Comparison of ENCODE assay signal across 9 mouse cellular contexts in genomic region chr14:31272164-31272563, GRCm38 (mm10). TPM values are rescaled to one million over a fixed set of nuclear protein-coding genes. Genes with fewer than 3 reads are reported as not detected.
DNase-seq lines count a peak whose midpoint lies in the region; ATAC-seq and TF ChIP-seq lines count a peak whose summit lies in the region.
"Had no signal": no experiment of that assay in that cellular context is flagged by ENCODE, and none has a peak within 500 bp of the region (broad histone marks: within the 10 kb centered on the region; RNA-seq: fewer than 3 reads in every experiment).

No protein-coding gene starts in this region.

- no peak overlapping the region for H3K4me2 ChIP-seq in hindbrain, postnatal 0 days (ENCODE audit: low read depth, low read length)
- H3K4me2 ChIP-seq in midbrain, postnatal 0 days (ENCODE audit: low read depth, low read length, poor library complexity, severe bottlenecking) = no peak overlapping the region
- H3K4me2 ChIP-seq: midbrain, embryonic 12.5 days had no signal

- TF ChIP-seq CTCF in heart, adult 2 months (IDR thresholded peaks at IDR 0.05) = peak; percentile 93
- TF ChIP-seq CTCF in hindbrain, postnatal 0 days (IDR thresholded peaks at IDR 0.05; ENCODE audit: low read depth) = peak; percentile 93
- TF ChIP-seq CTCF in midbrain, postnatal 0 days (IDR thresholded peaks at IDR 0.05) = peak; percentile 90

- intact Hi-C loops in heart, adult 2 months (cut with DNase I) = loop anchor here (1.0 to 5.0 kb wide), 2 partner anchors 55 to 200 kb away; no protein-coding TSS in a partner anchor
- intact Hi-C loops in left cerebral cortex, postnatal 10 days (cut with DNase I) = loop anchor here (2.0 to 5.0 kb wide), 2 partner anchors 51 to 200 kb away; partner anchors contain the start of gene Dnah1

- H3K4me3 ChIP-seq in heart, adult 2 months = no peak overlapping the region
- H3K4me3 ChIP-seq in heart, embryonic 10.5 days = no peak overlapping the region
- no peak overlapping the region for H3K4me3 ChIP-seq in hindbrain, postnatal 0 days (ENCODE audit: low read length)
- H3K4me3 ChIP-seq in midbrain, postnatal 0 days (ENCODE audit: low read depth, low read length) = no peak overlapping the region
- H3K4me3 ChIP-seq: midbrain, embryonic 12.5 days had no signal

- peak; percentile 69 to 80 for DNase-seq in heart, adult 2 months
- no peak for DNase-seq in heart, embryonic 10.5 days (ENCODE audit: low spot score)
- DNase-seq in adrenal gland, postnatal 25 days = peak; percentile 82
- peak; percentile 76 for DNase-seq in embryo, embryonic 9.5 days (ENCODE audit: extremely low spot score)
- peak; percentile 83 for DNase-seq in hindbrain, postnatal 0 days (ENCODE audit: low spot score)
- peak; percentile 62 to 82 for DNase-seq in left cerebral cortex, postnatal 10 days (ENCODE audit: extremely low spot score in 1 of 2, low spot score in 2 of 2)
- peak; percentile 77 for DNase-seq in midbrain, postnatal 0 days (ENCODE audit: low spot score)
- DNase-seq in spleen, postnatal 36 days (ENCODE audit: low spot score in 2 of 2) = peak; percentile 54 to 69

- no peaks in the 10 kb centered on the region for H3K4me1 ChIP-seq in heart, adult 2 months (ENCODE audit: control insufficient read depth, insufficient read depth, low read length)
- peaks cover 13% of the 10 kb centered on the region for H3K4me1 ChIP-seq in heart, embryonic 10.5 days
- peaks cover 25% of the 10 kb centered on the region for H3K4me1 ChIP-seq in hindbrain, postnatal 0 days (ENCODE audit: insufficient read depth, low read length)
- H3K4me1 ChIP-seq in midbrain, postnatal 0 days (ENCODE audit: insufficient read depth, low read length) = peaks cover 21% of the 10 kb centered on the region; the same call in 1 of the 2 replicates

- TF ChIP-seq POLR2A in heart, adult 2 months (IDR thresholded peaks at IDR 0.05; ENCODE audit: insufficient read depth, low read depth, low read length) = no peak

- 0 out of 2 replicates have a peak, but pooled peaks have one; percentile 41 for ATAC-seq in hindbrain, postnatal 0 days
- ATAC-seq in midbrain, postnatal 0 days (ENCODE audit: low FRiP score) = no peak

- TF ChIP-seq EP300 in heart, adult 2 months (IDR thresholded peaks at IDR 0.05; ENCODE audit: insufficient read depth, low read depth, low read length) = 0 out of 2 replicates have a peak, but pooled peaks have one; percentile 37

- no peak overlapping the region for H3K27ac ChIP-seq in heart, adult 2 months
- no peak overlapping the region for H3K27ac ChIP-seq in heart, embryonic 10.5 days
- no peak overlapping the region for H3K27ac ChIP-seq in hindbrain, postnatal 0 days
- no peak overlapping the region for H3K27ac ChIP-seq in midbrain, postnatal 0 days (ENCODE audit: low read depth, low read length)
- H3K27ac ChIP-seq: midbrain, embryonic 12.5 days had no signal

- H3K9ac ChIP-seq in heart, adult 2 months (ENCODE audit: low read depth, low read length) = no peak overlapping the region
- no peak overlapping the region for H3K9ac ChIP-seq in hindbrain, postnatal 0 days (replicated peaks; ENCODE audit: low read length)
- H3K9ac ChIP-seq in midbrain, postnatal 0 days (replicated peaks; ENCODE audit: low read length, poor library complexity, severe bottlenecking) = no peak overlapping the region
- H3K9ac ChIP-seq: midbrain, embryonic 12.5 days had no signal

- H3K9me3 ChIP-seq in heart, embryonic 10.5 days = no peaks in the 10 kb centered on the region
- no peaks in the 10 kb centered on the region for H3K9me3 ChIP-seq in hindbrain, postnatal 0 days (ENCODE audit: low read length)
- H3K9me3 ChIP-seq in midbrain, postnatal 0 days (ENCODE audit: low read length) = no peaks in the 10 kb centered on the region
- H3K9me3 ChIP-seq: midbrain, embryonic 12.5 days had no signal

- no peaks in the 10 kb centered on the region for H3K36me3 ChIP-seq in heart, adult 2 months (ENCODE audit: control insufficient read depth, insufficient read depth, low read length)
- no peaks in the 10 kb centered on the region for H3K36me3 ChIP-seq in heart, embryonic 10.5 days
- H3K36me3 ChIP-seq in hindbrain, postnatal 0 days (ENCODE audit: insufficient read depth, low read length) = no peaks in the 10 kb centered on the region
- no peaks in the 10 kb centered on the region for H3K36me3 ChIP-seq in midbrain, postnatal 0 days (ENCODE audit: insufficient read depth, low read length)
- H3K36me3 ChIP-seq: midbrain, embryonic 12.5 days had no signal

- no peaks in the 10 kb centered on the region for H3K79me2 ChIP-seq in heart, adult 2 months (replicated peaks; ENCODE audit: control insufficient read depth, insufficient read depth, low read length)

- no peaks in the 10 kb centered on the region for H3K27me3 ChIP-seq in heart, adult 2 months (ENCODE audit: control insufficient read depth, insufficient read depth, low read length)
- peaks cover 28% of the 10 kb centered on the region; the same call in 1 of the 2 replicates for H3K27me3 ChIP-seq in heart, embryonic 10.5 days (ENCODE audit: insufficient read depth, poor library complexity, severe bottlenecking)
- no peaks in the 10 kb centered on the region for H3K27me3 ChIP-seq in hindbrain, postnatal 0 days (ENCODE audit: insufficient read depth, low read length)
- no peaks in the 10 kb centered on the region for H3K27me3 ChIP-seq in midbrain, postnatal 0 days (ENCODE audit: insufficient read depth, low read length)

- 22% methylated on average over 7 of the region's 7 CpGs for WGBS in heart, adult 2 months
- WGBS in heart, embryonic 10.5 days = 24% methylated on average over 7 of the region's 7 CpGs
- WGBS in hindbrain, postnatal 0 days = 27% methylated on average over 7 of the region's 7 CpGs
- WGBS in midbrain, postnatal 0 days = 24% methylated on average over 7 of the region's 7 CpGs

RNA-seq across cellular contexts. Expression of gene Bap1, which starts 20.9 kb away (rescaled TPM):
- total RNA-seq in heart, adult 2 months (2021) = 10 to 100 TPM; 39.6 to 49.1 TPM
- 43.6 and 55.2 TPM in 2 replicates for polyA plus RNA-seq in heart, adult 2 months (2012; rRNA removed)
- 76.2 and 80.7 TPM in 2 replicates for polyA plus RNA-seq in heart, embryonic 10.5 days (2016; fragmentation: Nextera tagmentation; extraction: Ambion mirVana)
- 62.6 and 65.9 TPM in 2 replicates for total RNA-seq in adrenal gland, postnatal 25 days (2021)
- total RNA-seq in hindbrain, postnatal 0 days (2014; rRNA removed) = 119 and 136 TPM in 2 replicates
- 101 and 104 TPM in 2 replicates for polyA plus RNA-seq in hindbrain, postnatal 0 days (2015; fragmentation: Nextera tagmentation; extraction: Ambion mirVana)
- total RNA-seq in left cerebral cortex, postnatal 10 days (2021) = 100 to 1,000 TPM; 125 to 130 TPM
- 103 and 128 TPM in 2 replicates for total RNA-seq in midbrain, postnatal 0 days (2014; rRNA removed)
- polyA plus RNA-seq in midbrain, postnatal 0 days (2015; fragmentation: Nextera tagmentation; extraction: Ambion mirVana) = 112 and 116 TPM in 2 replicates

RNA-seq across cellular contexts. Expression of gene Phf7, which starts 21.0 kb away (rescaled TPM):
- 1 to 10 TPM; 2.9 to 3.6 TPM for total RNA-seq in heart, adult 2 months (2021)
- 3.1 and 5.7 TPM in 2 replicates for polyA plus RNA-seq in heart, adult 2 months (2012; rRNA removed)
- polyA plus RNA-seq in heart, embryonic 10.5 days (2016; fragmentation: Nextera tagmentation; extraction: Ambion mirVana) = 8.4 and 11.8 TPM in 2 replicates
- total RNA-seq in adrenal gland, postnatal 25 days (2021) = 7.6 and 11.0 TPM in 2 replicates
- 4.1 and 5.3 TPM in 2 replicates for total RNA-seq in hindbrain, postnatal 0 days (2014; rRNA removed)
- 8.8 and 11.0 TPM in 2 replicates for polyA plus RNA-seq in hindbrain, postnatal 0 days (2015; fragmentation: Nextera tagmentation; extraction: Ambion mirVana)
- 1 to 10 TPM; 5.0 to 5.3 TPM for total RNA-seq in left cerebral cortex, postnatal 10 days (2021)
- 4.4 and 6.6 TPM in 2 replicates for total RNA-seq in midbrain, postnatal 0 days (2014; rRNA removed)
- polyA plus RNA-seq in midbrain, postnatal 0 days (2015; fragmentation: Nextera tagmentation; extraction: Ambion mirVana) = 8.7 and 10.2 TPM in 2 replicates

RNA-seq across cellular contexts. Expression of gene Dnah1, which starts 51.5 kb away (rescaled TPM):
- total RNA-seq in heart, adult 2 months (2021) = under 1 TPM; 0.02 to 0.05 TPM
- 0.03 and 0.41 TPM in 2 replicates for polyA plus RNA-seq in heart, adult 2 months (2012; rRNA removed)
- 1.6 and 2.8 TPM in 2 replicates for polyA plus RNA-seq in heart, embryonic 10.5 days (2016; fragmentation: Nextera tagmentation; extraction: Ambion mirVana)
- total RNA-seq in adrenal gland, postnatal 25 days (2021) = 1.0 and 1.6 TPM in 2 replicates
- total RNA-seq in hindbrain, postnatal 0 days (2014; rRNA removed) = 5.1 and 9.9 TPM in 2 replicates
- polyA plus RNA-seq in hindbrain, postnatal 0 days (2015; fragmentation: Nextera tagmentation; extraction: Ambion mirVana) = 2.1 and 2.6 TPM in 2 replicates
- total RNA-seq in left cerebral cortex, postnatal 10 days (2021) = 1 to 10 TPM; 1.4 to 2.1 TPM
- 4.2 and 7.8 TPM in 2 replicates for total RNA-seq in midbrain, postnatal 0 days (2014; rRNA removed)
- polyA plus RNA-seq in midbrain, postnatal 0 days (2015; fragmentation: Nextera tagmentation; extraction: Ambion mirVana) = 3.1 and 3.4 TPM in 2 replicates

RNA-seq across cellular contexts. Expression of gene Sema3g, which starts 54.5 kb away (rescaled TPM):
- 10 to 100 TPM; 15.0 to 15.1 TPM for total RNA-seq in heart, adult 2 months (2021)
- polyA plus RNA-seq in heart, adult 2 months (2012; rRNA removed) = 6.1 and 8.0 TPM in 2 replicates
- polyA plus RNA-seq in heart, embryonic 10.5 days (2016; fragmentation: Nextera tagmentation; extraction: Ambion mirVana) = 0.47 and 0.54 TPM in 2 replicates
- total RNA-seq in adrenal gland, postnatal 25 days (2021) = 6.3 and 7.5 TPM in 2 replicates
- total RNA-seq in hindbrain, postnatal 0 days (2014; rRNA removed) = 2.9 and 4.9 TPM in 2 replicates
- 0.33 and 0.38 TPM in 2 replicates for polyA plus RNA-seq in hindbrain, postnatal 0 days (2015; fragmentation: Nextera tagmentation; extraction: Ambion mirVana)
- 1 to 10 TPM; 3.6 to 4.4 TPM for total RNA-seq in left cerebral cortex, postnatal 10 days (2021)
- 3.1 and 4.1 TPM in 2 replicates for total RNA-seq in midbrain, postnatal 0 days (2014; rRNA removed)
- polyA plus RNA-seq in midbrain, postnatal 0 days (2015; fragmentation: Nextera tagmentation; extraction: Ambion mirVana) = 0.36 and 0.44 TPM in 2 replicates

RNA-seq across cellular contexts. Expression of gene Nisch, which starts 55.4 kb away (rescaled TPM):
- total RNA-seq in heart, adult 2 months (2021) = 100 to 1,000 TPM; 123 to 129 TPM
- 187 and 223 TPM in 2 replicates for polyA plus RNA-seq in heart, adult 2 months (2012; rRNA removed)
- 457 and 500 TPM in 2 replicates for polyA plus RNA-seq in heart, embryonic 10.5 days (2016; fragmentation: Nextera tagmentation; extraction: Ambion mirVana)
- 393 and 398 TPM in 2 replicates for total RNA-seq in adrenal gland, postnatal 25 days (2021)
- total RNA-seq in hindbrain, postnatal 0 days (2014; rRNA removed) = 281 and 419 TPM in 2 replicates
- polyA plus RNA-seq in hindbrain, postnatal 0 days (2015; fragmentation: Nextera tagmentation; extraction: Ambion mirVana) = 234 and 243 TPM in 2 replicates
- 100 to 1,000 TPM; 412 to 432 TPM for total RNA-seq in left cerebral cortex, postnatal 10 days (2021)
- 391 and 398 TPM in 2 replicates for total RNA-seq in midbrain, postnatal 0 days (2014; rRNA removed)
- 261 and 274 TPM in 2 replicates for polyA plus RNA-seq in midbrain, postnatal 0 days (2015; fragmentation: Nextera tagmentation; extraction: Ambion mirVana)
